Mouse (Mus musculus) limb, embryonic 12.5 days (tissue): ENCODE results near the gene Pfn1. TPM values are rescaled to one million over a fixed set of nuclear protein-coding genes. Genes with fewer than 3 reads are reported as not detected.

ENCODE experiments used
- ATAC-seq: fragments of 200-750 bp; cut with Nextera tagmentation; 2 replicates; pipeline ENCODE4 v1.8.0; 2017; ENCODE audit warnings: low read depth, moderate TSS enrichment; ENCODE audit not compliant: insufficient number of reproducible peaks, insufficient read depth, low FRiP score, low TSS enrichment
- H3K27ac ChIP-seq: fragments of 300-500 bp; sonication (generic); 2 replicates; pipeline ENCODE4 v1.5.1; 2016; ENCODE audit warnings: mild to moderate bottlenecking, moderate library complexity
- H3K27me3 ChIP-seq: fragments of 300-500 bp; sonication (generic); 2 replicates; pipeline ENCODE4 v1.6.1; 2016; ENCODE audit warnings: mild to moderate bottlenecking, moderate library complexity
- H3K36me3 ChIP-seq: fragments of 300-500 bp; sonication (generic); 2 replicates; pipeline ENCODE4 v1.6.1; 2016; ENCODE audit warnings: mild to moderate bottlenecking, moderate library complexity
- H3K4me1 ChIP-seq: fragments of 300-500 bp; sonication (generic); replicated peaks from 2 replicates; pipeline ENCODE4 v1.6.1; 2016
- H3K4me2 ChIP-seq: fragments of 300-500 bp; sonication (generic); 2 replicates; pipeline ENCODE4 v1.6.1; 2016; ENCODE audit warnings: mild to moderate bottlenecking, moderate library complexity
- H3K4me3 ChIP-seq: fragments of 300-500 bp; sonication (generic); replicated peaks from 2 replicates; pipeline ENCODE4 v1.5.1; 2016; ENCODE audit warnings: mild to moderate bottlenecking
- H3K9ac ChIP-seq: fragments of 300-500 bp; sonication (generic); replicated peaks from 2 replicates; pipeline ENCODE4 v1.6.1; 2016; ENCODE audit warnings: mild to moderate bottlenecking, moderate library complexity
- H3K9me3 ChIP-seq: fragments of 300-500 bp; sonication (generic); 2 replicates; pipeline ENCODE4 v1.6.1; 2016; ENCODE audit warnings: mild to moderate bottlenecking, moderate library complexity
- WGBS: fragments of 180-500 bp; shearing (Covaris S2); methylation state at CpG from one replicate; pipeline ENCODE4 v1.1.7; 2016; 5-methylcytosine and 5-hydroxymethylcytosine counted together
- polyA plus RNA-seq: library from polyadenylated mRNA; unstranded; fragments of >200 nt; fragmentation: Nextera tagmentation; extraction: Ambion mirVana; gene quantifications from 2 replicates; pipeline ENCODE4 v1.2.1, GENCODE M21; 2016

Pfn1 gene
- polyA plus RNA-seq, result 1,494 and 1,514 TPM in 2 replicates

DNA sequence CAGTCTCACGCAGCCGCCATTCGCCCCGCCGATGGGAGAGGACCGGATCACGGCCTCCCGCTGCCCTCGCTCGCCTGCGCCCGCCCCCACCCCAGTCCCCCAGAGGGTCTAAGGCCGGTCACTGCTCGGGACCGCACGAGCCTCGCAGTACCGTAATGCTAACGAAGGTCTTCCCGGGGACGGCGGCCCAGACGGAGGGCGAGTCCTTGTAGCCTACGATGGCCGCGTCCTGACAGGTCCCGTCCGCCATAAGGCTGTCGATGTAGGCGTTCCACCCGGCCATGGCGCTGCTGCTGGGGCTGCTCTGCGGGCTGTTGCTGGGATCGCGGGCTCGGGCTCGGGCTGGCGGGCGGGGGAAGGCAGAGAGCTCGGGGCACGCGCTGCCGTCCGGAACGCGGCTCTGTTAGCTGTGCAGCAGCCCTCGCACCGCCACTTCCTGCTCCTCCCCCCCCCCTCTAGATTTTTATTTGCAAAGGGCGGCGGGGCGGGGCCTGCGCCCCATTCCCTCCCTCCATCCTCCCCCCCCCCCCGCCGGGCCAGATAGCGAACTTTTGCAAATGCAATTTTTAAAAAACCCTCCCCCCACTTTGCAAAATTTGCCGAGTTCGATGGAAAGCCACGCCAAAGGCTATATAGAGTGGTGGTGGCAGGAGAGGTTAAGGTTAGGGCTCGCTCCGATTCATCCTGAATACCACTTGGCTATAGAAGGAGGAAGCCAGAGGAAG is at the start of gene Pfn1:
TSS of gene Pfn1 (minus strand) at position 447 of the 725 bp plus-strand sequence.
- Histone ChIP-seq H3K9ac (peak within 1 kb of the TSS; percentile 97), H3K4me1 (peaks cover 68% of the 10 kb centered on the region), H3K4me3 (peak within 1 kb of the TSS; percentile 97), H3K9me3 (no peaks in the 10 kb centered on the region), H3K27ac (peak within 1 kb of the TSS; percentile 98), H3K4me2 (peak within 1 kb of the TSS; percentile 97), H3K27me3 (no peaks in the 10 kb centered on the region), H3K36me3 (peaks cover 39% of the 10 kb centered on the region)
- peak; percentile 12; the same call in 1 of the 2 replicates for ATAC-seq
- under 1% methylated on average over 54 of the region's 61 CpGs for WGBS

DNA sequence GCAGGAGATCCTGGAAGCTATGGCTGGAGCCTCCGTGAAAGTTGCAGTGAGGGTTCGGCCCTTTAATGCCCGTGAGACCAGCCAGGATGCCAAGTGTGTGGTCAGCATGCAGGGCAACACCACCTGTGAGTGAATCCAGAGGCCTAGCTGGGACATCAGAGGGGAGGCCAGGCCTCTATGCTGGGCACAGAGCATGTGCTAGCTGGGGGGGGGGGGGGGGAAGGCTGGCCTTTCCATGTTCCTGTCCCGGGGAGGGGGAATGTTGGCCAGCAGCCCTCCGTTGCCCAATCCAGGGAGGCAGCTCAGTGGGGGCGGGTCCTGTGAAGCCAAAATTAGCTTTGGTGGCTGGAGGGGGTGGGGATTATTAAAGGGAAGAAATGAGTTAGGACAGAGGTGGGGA is 48.3 kb upstream of the Pfn1 start:
- Histone ChIP-seq H3K27ac (no peak overlapping the region), H3K9me3 (no peaks in the 10 kb centered on the region), H3K27me3 (no peaks in the 10 kb centered on the region), H3K36me3 (peaks cover 54% of the 10 kb centered on the region), H3K9ac (0 out of 2 replicates have a peak overlapping the region, but pooled peaks have one; percentile 23), H3K4me1 (peaks cover 24% of the 10 kb centered on the region), H3K4me3 (no peak overlapping the region), H3K4me2 (no peak overlapping the region)
- WGBS, result 85% methylated on average over 6 of the region's 6 CpGs
- no peak for ATAC-seq

DNA sequence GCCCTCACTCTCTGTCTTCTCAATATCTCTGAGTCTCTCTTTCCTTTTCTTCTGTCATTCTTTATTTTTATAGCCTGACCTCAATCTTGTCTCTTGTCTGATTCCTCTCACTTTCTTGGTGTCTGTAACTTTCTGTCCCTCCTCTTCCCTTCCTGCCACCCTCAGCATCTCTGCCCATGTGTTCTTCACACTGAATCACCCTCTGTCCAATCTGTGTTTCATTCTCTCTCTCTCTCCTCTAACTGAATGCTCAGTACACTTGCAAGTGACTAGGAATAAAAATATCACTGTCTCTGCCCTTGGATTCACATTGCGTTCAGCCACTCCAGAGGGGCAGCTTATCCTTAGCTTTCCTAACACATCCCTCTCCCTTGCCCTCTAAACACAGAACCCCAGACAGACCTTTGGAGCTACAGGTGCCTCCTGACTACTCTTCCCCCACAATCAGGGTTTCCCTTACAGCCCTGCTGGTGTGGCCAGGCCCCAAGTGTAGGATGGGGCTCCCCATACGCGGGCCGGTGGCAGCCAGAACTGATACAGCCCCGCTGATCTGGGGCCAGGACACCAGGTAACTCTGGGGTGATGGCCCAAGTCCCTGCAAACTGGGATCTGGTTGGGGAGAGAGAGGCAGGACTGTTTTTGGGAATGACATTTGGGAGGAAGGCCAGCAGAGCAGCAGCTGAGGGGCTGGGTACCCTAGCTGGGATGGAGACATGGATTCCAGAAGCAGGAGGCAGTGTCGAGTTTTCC is 47.7 kb upstream of the Pfn1 start:
- Histone ChIP-seq H3K27me3 (no peaks in the 10 kb centered on the region), H3K9me3 (no peaks in the 10 kb centered on the region), H3K36me3 (peaks cover 48% of the 10 kb centered on the region), H3K4me1 (peaks cover 24% of the 10 kb centered on the region), H3K4me3 (peak overlapping the region; percentile 93), H3K9ac (peak overlapping the region; percentile 28), H3K27ac (0 out of 2 replicates have a peak overlapping the region, but pooled peaks have one; percentile 30), H3K4me2 (peak overlapping the region; percentile 88)
- ATAC-seq, result no peak
- WGBS, result 80% methylated on average over 6 of the region's 6 CpGs

DNA sequence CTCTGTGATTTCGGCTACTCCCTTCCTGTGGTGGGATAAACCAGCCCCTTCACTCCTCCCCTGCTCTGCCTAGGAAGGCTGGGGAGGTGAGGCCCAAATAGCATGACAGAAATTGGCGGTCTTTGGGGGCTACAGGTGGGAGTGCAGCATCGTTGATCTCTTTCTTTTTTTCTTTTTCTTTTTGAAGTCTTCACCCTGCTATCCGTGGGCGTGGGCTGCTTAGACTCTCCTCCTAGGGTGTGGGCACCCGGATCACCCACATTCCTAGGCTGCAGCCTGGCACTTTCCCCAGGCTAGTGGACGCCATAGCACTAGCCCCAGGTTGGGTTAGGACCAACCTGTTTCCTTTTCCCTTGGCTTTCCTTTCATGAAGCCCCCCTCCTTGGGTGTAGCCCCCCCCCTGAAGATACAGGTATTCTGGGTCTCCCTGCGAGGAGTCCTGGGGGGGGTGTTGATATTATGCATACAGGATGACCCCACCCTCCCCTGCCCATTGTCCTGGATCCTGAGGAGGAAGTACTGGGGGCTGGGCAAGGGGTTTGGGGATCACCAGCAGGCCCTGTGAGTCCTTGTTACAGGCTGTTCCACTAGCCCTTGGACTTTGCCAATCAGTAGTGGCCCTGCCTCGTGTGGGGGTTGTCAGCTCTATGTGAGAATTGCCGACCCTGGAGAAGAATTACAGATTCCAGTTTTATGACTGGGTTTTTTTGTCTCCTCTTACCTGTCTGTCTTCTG is 46.9 kb upstream of the Pfn1 start:
- Histone ChIP-seq H3K4me3 (peak overlapping the region; percentile 93), H3K27me3 (no peaks in the 10 kb centered on the region), H3K9me3 (no peaks in the 10 kb centered on the region), H3K4me1 (peaks cover 24% of the 10 kb centered on the region), H3K9ac (peak overlapping the region; percentile 94), H3K4me2 (peak overlapping the region; percentile 88), H3K36me3 (peaks cover 40% of the 10 kb centered on the region), H3K27ac (0 out of 2 replicates have a peak overlapping the region, but pooled peaks have one; percentile 94)
- ATAC-seq, result no peak
- WGBS, result 14% methylated on average over 10 of the region's 10 CpGs

DNA sequence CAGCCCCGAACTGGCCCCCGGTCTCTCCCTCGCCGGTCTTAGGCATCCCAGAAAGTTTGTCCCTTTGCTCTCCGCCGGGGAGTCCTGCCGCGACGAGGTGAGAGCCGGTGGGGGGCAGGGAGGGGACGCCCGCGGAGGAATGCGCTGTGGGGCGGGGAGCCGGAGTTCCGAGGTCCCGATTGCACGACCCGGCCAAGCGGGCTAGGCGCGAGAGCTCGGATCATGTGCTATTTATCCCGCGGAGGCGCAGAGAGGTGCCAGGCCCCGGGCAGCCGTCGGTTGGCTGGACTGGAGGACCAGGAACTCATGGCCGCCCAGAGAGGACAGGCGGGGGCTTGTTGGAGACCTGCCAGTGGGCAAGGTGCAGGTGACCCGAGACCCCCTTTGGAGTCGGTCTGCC is 46.2 kb upstream of the Pfn1 start:
- Histone ChIP-seq H3K4me1 (peaks cover 24% of the 10 kb centered on the region), H3K4me3 (peak overlapping the region; percentile 93), H3K36me3 (peaks cover 32% of the 10 kb centered on the region), H3K27me3 (no peaks in the 10 kb centered on the region), H3K9ac (peak overlapping the region; percentile 94), H3K9me3 (no peaks in the 10 kb centered on the region), H3K4me2 (peak overlapping the region; percentile 88), H3K27ac (peak overlapping the region; percentile 94)
- ATAC-seq, result 0 out of 2 replicates have a peak, but pooled peaks have one; percentile 11
- WGBS, result under 1% methylated on average over 34 of the region's 34 CpGs

DNA sequence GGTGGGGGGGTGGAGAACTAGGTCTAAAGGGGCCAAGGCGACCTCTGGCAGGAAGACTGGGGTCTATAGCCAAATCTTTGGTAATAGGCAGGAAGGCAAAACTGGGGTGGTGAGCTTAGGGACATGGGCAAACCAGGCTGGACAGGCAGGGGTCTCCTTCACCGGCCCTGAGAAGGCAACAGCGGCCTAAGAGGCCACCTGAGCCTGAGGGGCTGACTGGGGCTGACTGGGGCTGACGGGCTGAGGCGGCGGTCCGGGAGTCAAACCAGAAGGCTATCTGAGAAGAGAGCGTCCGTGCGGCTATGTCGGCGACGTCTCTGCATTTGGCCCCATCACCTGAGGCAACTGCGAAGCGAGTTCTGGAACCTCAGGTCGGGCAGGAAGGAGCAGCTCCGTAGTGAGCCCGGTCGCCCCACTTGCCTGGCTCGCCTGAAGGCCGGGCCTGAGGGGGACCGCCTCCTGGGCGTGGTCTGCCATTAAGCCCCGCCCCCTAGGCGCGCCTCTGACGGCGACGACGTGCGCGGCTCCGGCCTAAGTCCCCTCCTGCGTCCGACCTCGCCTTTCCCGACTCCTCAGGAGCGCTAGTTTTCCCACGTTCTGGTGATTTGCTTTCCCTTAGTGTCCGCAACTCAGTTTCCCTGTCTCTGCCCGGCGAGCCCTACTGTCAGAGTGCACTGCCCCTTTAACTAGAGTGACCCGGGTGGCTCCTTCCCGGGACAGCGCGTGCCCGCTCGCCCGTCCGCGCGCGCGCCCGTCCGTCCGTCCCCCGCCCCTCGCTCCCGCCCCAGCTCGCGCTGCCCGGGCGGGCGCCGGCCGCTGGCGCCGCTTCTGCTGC is 45.5 kb upstream of the Pfn1 start, which contains the start of the genes Inca1 and Kif1c:
TSS of gene Inca1 (minus strand) at position 434 of the 835 bp plus-strand sequence.
TSS of gene Kif1c (plus strand) at position 827 of the 835 bp plus-strand sequence.
- Histone ChIP-seq H3K4me2 (peak within 1 kb of the TSS; percentile 88), H3K9me3 (no peaks in the 10 kb centered on the region), H3K4me3 (peak within 1 kb of the TSS; percentile 93), H3K27ac (peak within 1 kb of the TSS; percentile 94), H3K27me3 (no peaks in the 10 kb centered on the region), H3K36me3 (peaks cover 25% of the 10 kb centered on the region), H3K4me1 (peaks cover 24% of the 10 kb centered on the region), H3K9ac (peak within 1 kb of the TSS; percentile 94)
- WGBS, result 1% methylated on average over 66 of the region's 69 CpGs
- ATAC-seq, result peak; percentile 92

DNA sequence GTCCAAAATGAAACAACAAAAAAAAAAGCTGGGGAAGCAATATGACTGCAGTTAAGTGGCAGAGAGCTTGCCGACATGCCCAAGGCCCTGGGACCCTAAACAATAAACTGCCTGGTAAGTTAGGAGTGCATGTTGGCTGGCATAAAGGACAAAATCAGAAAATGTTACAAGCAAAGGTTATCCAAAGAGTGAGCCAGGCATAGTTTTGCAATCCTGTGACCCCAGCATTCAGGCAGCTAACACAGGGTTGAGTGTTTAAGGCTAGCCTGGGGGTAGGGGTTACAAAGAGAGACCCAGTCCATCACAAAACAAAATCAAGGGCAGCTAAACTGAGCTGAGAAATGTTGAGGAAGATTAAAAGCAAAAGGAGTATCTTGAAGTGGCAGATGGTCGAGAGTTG is 44.6 kb upstream of the Pfn1 start:
- Histone ChIP-seq H3K9ac (no peak overlapping the region), H3K36me3 (peaks cover 17% of the 10 kb centered on the region), H3K27ac (no peak overlapping the region), H3K4me2 (no peak overlapping the region), H3K4me1 (peaks cover 24% of the 10 kb centered on the region), H3K27me3 (no peaks in the 10 kb centered on the region), H3K9me3 (no peaks in the 10 kb centered on the region), H3K4me3 (no peak overlapping the region)
- WGBS, result 81% methylated on average over 2 of the region's 2 CpGs
- ATAC-seq, result no peak

DNA sequence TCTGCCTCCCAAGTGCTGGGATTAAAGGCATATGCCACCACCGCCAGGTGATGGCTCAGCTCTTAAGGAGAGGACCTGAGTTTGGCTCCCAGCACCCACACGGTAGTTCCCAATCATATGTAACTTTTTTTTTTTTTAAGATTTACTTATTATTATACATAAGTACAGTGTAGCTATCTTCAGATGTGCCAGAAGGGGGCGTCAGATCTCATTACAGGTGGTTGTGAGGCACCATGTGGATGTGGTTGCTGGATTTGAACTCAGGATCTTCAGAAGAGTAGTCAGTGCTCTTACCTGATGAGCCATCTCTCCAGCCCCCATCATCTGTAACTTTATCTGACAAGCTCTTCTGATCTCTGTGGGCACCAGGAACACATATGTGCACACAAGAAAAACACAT is 42.9 kb upstream of the Pfn1 start:
- H3K4me2 ChIP-seq, result no peak overlapping the region
- no peak overlapping the region for H3K27ac ChIP-seq
- H3K9ac ChIP-seq, result no peak overlapping the region
- no peak overlapping the region for H3K4me3 ChIP-seq
- no peaks in the 10 kb centered on the region for H3K36me3 ChIP-seq
- H3K9me3 ChIP-seq, result no peaks in the 10 kb centered on the region
- peaks cover 18% of the 10 kb centered on the region for H3K4me1 ChIP-seq
- ATAC-seq, result no peak
- WGBS, result 68% methylated on average over 3 of the region's 3 CpGs
- H3K27me3 ChIP-seq, result no peaks in the 10 kb centered on the region

DNA sequence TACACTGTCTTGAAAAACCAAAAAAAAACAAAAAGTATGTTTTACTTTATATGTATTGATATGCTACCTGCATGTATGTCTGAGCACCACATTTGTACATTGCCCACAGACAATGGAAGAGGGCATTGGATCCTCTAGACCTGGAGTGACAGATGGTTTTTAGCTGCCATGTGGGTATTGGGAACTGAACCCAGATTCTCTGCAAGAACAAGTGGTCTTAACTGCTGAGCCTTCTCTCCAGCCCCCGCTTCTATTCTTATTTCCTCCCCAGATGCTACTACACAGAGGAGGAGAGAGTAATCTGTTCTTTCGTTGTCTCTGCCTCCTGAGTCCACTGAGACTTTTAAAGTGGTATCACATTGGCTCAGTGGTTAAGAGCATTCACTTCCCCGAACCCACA is 39.1 kb upstream of the Pfn1 start:
- WGBS, result 77% methylated on average over 3 of the region's 3 CpGs
- ATAC-seq, result no peak
- Histone ChIP-seq H3K4me1 (peaks cover 4% of the 10 kb centered on the region), H3K9me3 (no peaks in the 10 kb centered on the region), H3K27me3 (no peaks in the 10 kb centered on the region), H3K36me3 (no peaks in the 10 kb centered on the region), H3K4me3 (no peak overlapping the region), H3K4me2 (no peak overlapping the region), H3K9ac (no peak overlapping the region), H3K27ac (no peak overlapping the region)

DNA sequence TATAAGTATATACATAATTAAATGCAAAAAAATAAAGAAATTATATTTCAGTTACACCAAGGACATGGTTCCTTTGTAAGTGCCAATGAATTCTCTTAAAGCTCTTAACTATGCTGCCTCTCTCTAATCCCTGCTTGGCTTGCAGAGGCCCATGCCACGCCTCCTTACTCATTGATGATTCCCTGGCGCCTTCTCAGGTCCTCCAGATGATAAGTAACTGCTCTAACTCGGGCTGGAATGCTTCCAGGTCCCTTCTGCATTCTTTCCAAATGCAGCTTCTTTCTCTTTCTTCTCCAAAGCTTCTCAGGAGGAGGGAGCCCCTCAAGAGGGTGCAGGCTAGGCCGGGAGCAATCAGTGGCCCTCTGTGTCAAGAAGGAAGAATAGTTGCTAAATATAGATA is 35.1 kb upstream of the Pfn1 start:
- Histone ChIP-seq H3K27ac (no peak overlapping the region), H3K4me1 (peaks cover 19% of the 10 kb centered on the region), H3K36me3 (peaks cover 9% of the 10 kb centered on the region), H3K9me3 (no peaks in the 10 kb centered on the region), H3K4me2 (no peak overlapping the region), H3K4me3 (no peak overlapping the region), H3K9ac (no peak overlapping the region), H3K27me3 (no peaks in the 10 kb centered on the region)
- ATAC-seq, result no peak
- 63% methylated on average over 4 of the region's 4 CpGs for WGBS
